Mouse (Mus musculus): ENCODE data around the gene Fdps. TPM values are rescaled to one million over a fixed set of nuclear protein-coding genes. Genes with fewer than 3 reads are reported as not detected.

The Fdps gene
- polyA plus RNA-seq, 1 experiment from 2014 or later: 253 TPM

GRCm38 (mm10) chr3:89061696-89062095, 40.1 kb downstream of the Fdps start:
- WGBS: 87% methylated on average over 3 of the region's 3 CpGs
- Histone ChIP-seq H3K4me3 (no peak overlapping the region), H3K4me1 (no peaks in the 10 kb centered on the region), H3K27ac (no peak overlapping the region), H3K36me3 (peaks cover 95% of the 10 kb centered on the region), H3K27me3 (ENCODE audit: insufficient read depth, poor library complexity, severe bottlenecking) (no peaks in the 10 kb centered on the region), H3K9me3 (no peaks in the 10 kb centered on the region)
- DNase-seq (ENCODE audit: low spot score): no peak

DNA sequence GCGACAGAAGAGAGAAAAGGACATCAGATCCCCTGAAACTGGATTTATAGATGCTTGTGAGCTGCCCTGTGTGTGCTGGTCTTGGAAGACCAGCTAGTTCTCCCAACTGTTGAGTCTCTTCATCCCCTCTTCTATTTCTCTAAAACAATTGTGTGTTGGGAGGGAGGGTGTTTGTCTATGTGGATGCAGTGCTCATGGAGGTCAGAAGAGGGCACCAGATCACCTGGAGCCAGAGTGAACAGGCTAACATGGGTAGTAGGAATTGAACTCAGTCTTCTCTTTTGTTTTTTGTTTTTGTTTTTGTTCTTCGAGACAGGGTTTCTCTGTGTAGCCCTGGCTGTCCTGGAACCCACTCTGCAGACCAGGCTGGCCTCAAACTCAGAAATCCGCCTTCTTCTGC, 43.0 kb downstream of the Fdps start:
- DNase-seq (ENCODE audit: low spot score): no peak
- WGBS: 88% methylated on average over 3 of the region's 3 CpGs
- no peaks in the 10 kb centered on the region for H3K4me1 ChIP-seq
- H3K4me3 ChIP-seq: no peak overlapping the region
- no peak overlapping the region for H3K27ac ChIP-seq
- no peaks in the 10 kb centered on the region for H3K27me3 ChIP-seq (ENCODE audit: insufficient read depth, poor library complexity, severe bottlenecking)
- H3K36me3 ChIP-seq: peaks cover 96% of the 10 kb centered on the region
- no peaks in the 10 kb centered on the region for H3K9me3 ChIP-seq

DNA sequence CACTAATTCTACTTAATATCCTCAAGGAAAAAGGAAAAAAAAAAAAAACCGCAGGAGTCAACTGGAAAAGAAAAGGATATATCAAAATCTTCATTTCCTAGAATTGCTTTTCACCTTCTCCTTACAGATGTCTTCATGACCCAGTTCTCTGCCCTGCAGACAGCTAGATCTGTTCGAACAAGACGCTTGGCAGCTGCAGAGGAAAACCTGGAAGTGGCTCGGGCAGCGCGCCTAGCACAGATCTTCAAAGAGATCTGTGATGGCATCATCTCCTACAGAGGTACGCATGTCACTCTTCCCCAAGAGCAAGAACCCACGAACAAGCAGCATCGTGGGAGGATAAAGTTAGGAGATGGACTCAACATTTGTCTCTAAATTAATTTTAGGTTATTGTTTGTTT, 43.4 kb downstream of the Fdps start:
- 93% methylated on average over 9 of the region's 9 CpGs for WGBS

More for the DNA sequence above, 43.4 kb downstream of the Fdps start:
- DNase-seq (ENCODE audit: low spot score): no peak
- Histone ChIP-seq H3K4me3 (no peak overlapping the region), H3K27ac (no peak overlapping the region), H3K27me3 (ENCODE audit: insufficient read depth, poor library complexity, severe bottlenecking) (no peaks in the 10 kb centered on the region), H3K4me1 (no peaks in the 10 kb centered on the region), H3K36me3 (peaks cover 95% of the 10 kb centered on the region), H3K9me3 (no peaks in the 10 kb centered on the region)

Other genes with a start within 250 kb of the Fdps start
- gene Msto1, start 188.0 kb downstream of the Fdps start, polyA plus RNA-seq (2016; fragmentation: Nextera tagmentation; extraction: Ambion mirVana): 74.1 and 75.9 TPM in 2 replicates
- 14.1 and 14.5 TPM in 2 replicates for gene Ash1l, start 151.3 kb downstream of the Fdps start, polyA plus RNA-seq (2016; fragmentation: Nextera tagmentation; extraction: Ambion mirVana)
- 148 and 158 TPM in 2 replicates for gene Dap3, start 150.8 kb downstream of the Fdps start, polyA plus RNA-seq (2016; fragmentation: Nextera tagmentation; extraction: Ambion mirVana)
- gene Rusc1, start 8.6 kb downstream of the Fdps start, polyA plus RNA-seq (2016; fragmentation: Nextera tagmentation; extraction: Ambion mirVana): 10.1 and 11.6 TPM in 2 replicates
- gene Gm43738, start 860 bp downstream of the Fdps start, polyA plus RNA-seq (2016; fragmentation: Nextera tagmentation; extraction: Ambion mirVana): not detected in 2 replicates
- gene Pklr, start 34.2 kb upstream of the Fdps start, polyA plus RNA-seq (2016; fragmentation: Nextera tagmentation; extraction: Ambion mirVana): 12.4 and 14.7 TPM in 2 replicates
- 0.77 and 0.85 TPM in 2 replicates for gene Hcn3, start 58.2 kb upstream of the Fdps start, polyA plus RNA-seq (2016; fragmentation: Nextera tagmentation; extraction: Ambion mirVana)
- gene Clk2, start 62.8 kb upstream of the Fdps start, polyA plus RNA-seq (2016; fragmentation: Nextera tagmentation; extraction: Ambion mirVana): 18.4 and 32.2 TPM in 2 replicates
- 104 and 115 TPM in 2 replicates for gene Scamp3, start 75.5 kb upstream of the Fdps start, polyA plus RNA-seq (2016; fragmentation: Nextera tagmentation; extraction: Ambion mirVana)
- 16.4 and 21.0 TPM in 2 replicates for gene Fam189b, start 81.2 kb upstream of the Fdps start, polyA plus RNA-seq (2016; fragmentation: Nextera tagmentation; extraction: Ambion mirVana)
- 44.2 and 44.6 TPM in 2 replicates for gene Gba, start 101.0 kb upstream of the Fdps start, polyA plus RNA-seq (2016; fragmentation: Nextera tagmentation; extraction: Ambion mirVana)
- 18.1 and 20.0 TPM in 2 replicates for gene Thbs3, start 113.2 kb upstream of the Fdps start, polyA plus RNA-seq (2016; fragmentation: Nextera tagmentation; extraction: Ambion mirVana)
- gene Mtx1, start 125.1 kb upstream of the Fdps start, polyA plus RNA-seq (2016; fragmentation: Nextera tagmentation; extraction: Ambion mirVana): 179 and 204 TPM in 2 replicates
- gene Muc1, start 127.1 kb upstream of the Fdps start, polyA plus RNA-seq (2016; fragmentation: Nextera tagmentation; extraction: Ambion mirVana): 0.11 and 0.16 TPM in 2 replicates
- 244 and 260 TPM in 2 replicates for gene Krtcap2, start 144.0 kb upstream of the Fdps start, polyA plus RNA-seq (2016; fragmentation: Nextera tagmentation; extraction: Ambion mirVana)
- 0.79 and 1.9 TPM in 2 replicates for gene Trim46, start 144.3 kb upstream of the Fdps start, polyA plus RNA-seq (2016; fragmentation: Nextera tagmentation; extraction: Ambion mirVana)
- 76.7 and 86.0 TPM in 2 replicates for gene Dpm3, start 157.4 kb upstream of the Fdps start, polyA plus RNA-seq (2016; fragmentation: Nextera tagmentation; extraction: Ambion mirVana)
- gene Slc50a1, start 168.6 kb upstream of the Fdps start, polyA plus RNA-seq (2016; fragmentation: Nextera tagmentation; extraction: Ambion mirVana): 39.9 and 42.4 TPM in 2 replicates
- 32.0 and 37.7 TPM in 2 replicates for gene Efna1, start 179.2 kb upstream of the Fdps start, polyA plus RNA-seq (2016; fragmentation: Nextera tagmentation; extraction: Ambion mirVana)
- gene Efna3, start 221.0 kb upstream of the Fdps start, polyA plus RNA-seq (2016; fragmentation: Nextera tagmentation; extraction: Ambion mirVana): 0.71 and 2.5 TPM in 2 replicates
- gene Efna4, start 236.1 kb upstream of the Fdps start, polyA plus RNA-seq (2016; fragmentation: Nextera tagmentation; extraction: Ambion mirVana): 10.6 and 19.3 TPM in 2 replicates
- gene Adam15, start 248.0 kb upstream of the Fdps start, polyA plus RNA-seq (2016; fragmentation: Nextera tagmentation; extraction: Ambion mirVana): 41.9 and 49.0 TPM in 2 replicates